Mouse (Mus musculus) liver, postnatal 0 days (tissue): ENCODE results near the gene Mdm1.

Experiments
- CTCF ChIP-seq: sonication (generic); IDR thresholded peaks from 2 replicates; pipeline ENCODE4 v1.5.1; 2016; ENCODE audit warnings: antibody characterized with exemption, low read depth
- EP300 ChIP-seq: IDR thresholded peaks from 2 replicates; pipeline ENCODE4 v1.6.1; 2016; ENCODE audit warnings: antibody characterized with exemption, low read depth, mild to moderate bottlenecking

DNA sequence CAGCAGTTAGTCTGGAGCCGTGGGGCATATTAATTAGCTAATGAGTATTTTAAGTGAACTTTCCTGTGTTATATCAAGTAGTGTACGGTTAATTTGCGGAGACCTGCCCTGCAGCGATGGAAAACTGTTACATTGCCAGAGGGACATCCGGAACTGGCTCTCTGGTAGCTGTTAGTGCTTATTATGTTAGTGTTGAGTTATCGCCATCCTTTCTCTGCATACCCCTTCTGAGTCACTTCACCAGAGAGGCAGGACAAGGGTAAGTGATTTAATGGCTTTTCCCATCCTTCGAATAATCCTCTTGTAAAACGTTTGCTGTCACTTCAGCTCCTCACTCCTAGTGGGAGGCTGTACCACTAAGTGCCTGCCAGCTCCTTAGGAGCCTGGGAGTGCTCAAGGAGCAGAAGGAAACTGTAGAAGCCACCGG lies 28.3 kb upstream of the Mdm1 start:
- TF ChIP-seq CTCF (no peak), EP300 (no peak)
